Mouse (Mus musculus) small intestine, adult 2 months (tissue): ENCODE results near the gene Dnah7c.
"Not testable (repeated sequence)": the region's sequence is repeated elsewhere in the genome, so short reads cannot be mapped to it uniquely, and the experiment has no call there.

Source experiments
- CTCF ChIP-seq: fragments of 200-500 bp; IDR thresholded peaks from 2 replicates; pipeline ENCODE4 v1.5.1; 2012; ENCODE audit warnings: low read depth, mild to moderate bottlenecking, control low read depth, inconsistent platforms, low read length, moderate library complexity, mixed read lengths; ENCODE audit not compliant: insufficient replicate concordance, insufficient read length; ENCODE audit errors: extremely low read depth
- POLR2A ChIP-seq: fragments of 200-500 bp; IDR thresholded peaks from 2 replicates; pipeline ENCODE4 v1.6.1; 2012; ENCODE audit warnings: low read depth, mild to moderate bottlenecking, control low read depth, inconsistent platforms, low read length, moderate library complexity

- TF ChIP-seq POLR2A, CTCF: not testable (repeated sequence)
These were observed 101.1 kb downstream of the Dnah7c start for GRCm38 (mm10) chr1:46526537-46526936.
